Mouse (Mus musculus) E14TG2a.4 (cell line): Measurements from ENCODE around the gene Scgb1c1.

ENCODE experiments used
- H3K27me3 ChIP-seq: 2 replicates; pipeline ENCODE4 v1.6.1; 2014; ENCODE audit warnings: low read length, control low read depth; ENCODE audit not compliant: insufficient read depth
- H3K36me3 ChIP-seq: 2 replicates; pipeline ENCODE4 v1.6.1; 2014; ENCODE audit warnings: low read length, control low read depth; ENCODE audit not compliant: insufficient read depth
- H3K4me1 ChIP-seq: replicated peaks from 2 replicates; pipeline ENCODE4 v1.6.1; 2014; ENCODE audit warnings: low read depth, low read length, control low read depth
- H3K4me3 ChIP-seq: replicated peaks from 2 replicates; pipeline ENCODE4 v1.5.1; 2014; ENCODE audit warnings: mild to moderate bottlenecking, low read length
- H3K9me3 ChIP-seq: 2 replicates; pipeline ENCODE4 v1.6.1; 2014; ENCODE audit warnings: low read length, control low read depth
- CTCF ChIP-seq: conservative IDR thresholded peaks from 2 replicates; pipeline ENCODE4 v1.5.1; 2014; ENCODE audit warnings: low read length
- NANOG ChIP-seq: IDR thresholded peaks from 2 replicates; pipeline ENCODE4 v1.6.1; 2014; ENCODE audit warnings: borderline replicate concordance, low read length, mixed read lengths
- POU5F1 ChIP-seq: IDR thresholded peaks from 2 replicates; pipeline ENCODE4 v1.6.1; 2014; ENCODE audit warnings: low read length, borderline replicate concordance

The Scgb1c1 gene

GRCm38 (mm10) chr7:140857550-140858505 is 12.5 kb downstream of the Scgb1c1 start, which contains the start of gene Bet1l:
Bet1l (minus strand) TSS chr7:140857577.
- Histone ChIP-seq H3K9me3 (no peaks in the 10 kb centered on the region), H3K4me3 (peak within 1 kb of the TSS; percentile 90)
- no peak for TF ChIP-seq NANOG
- no peak for TF ChIP-seq CTCF
- no peak for TF ChIP-seq POU5F1

GRCm38 (mm10) chr7:140858746-140859145 is 13.4 kb downstream of the Scgb1c1 start:
- H3K4me1 ChIP-seq: peaks cover 65% of the 10 kb centered on the region
- no peaks in the 10 kb centered on the region for H3K9me3 ChIP-seq
- H3K27me3 ChIP-seq: no peaks in the 10 kb centered on the region
- H3K36me3 ChIP-seq: peaks cover 78% of the 10 kb centered on the region
- peak overlapping the region; percentile 90 for H3K4me3 ChIP-seq
- no peak for TF ChIP-seq CTCF

More at GRCm38 (mm10) chr7:140857550-140858505, 12.5 kb downstream of the Scgb1c1 start, which contains the start of gene Bet1l:
- peaks cover 72% of the 10 kb centered on the region for H3K4me1 ChIP-seq
- H3K27me3 ChIP-seq: no peaks in the 10 kb centered on the region
- peaks cover 78% of the 10 kb centered on the region for H3K36me3 ChIP-seq

GRCm38 (mm10) chr7:140859997-140860396 is 14.7 kb downstream of the Scgb1c1 start:
- Histone ChIP-seq H3K4me1 (peaks cover 58% of the 10 kb centered on the region), H3K9me3 (no peaks in the 10 kb centered on the region), H3K27me3 (no peaks in the 10 kb centered on the region), H3K4me3 (no peak overlapping the region), H3K36me3 (peaks cover 78% of the 10 kb centered on the region)
- TF ChIP-seq NANOG (no peak), CTCF (no peak), POU5F1 (no peak)

- Histone ChIP-seq H3K36me3 (peaks cover 79% of the 10 kb centered on the region), H3K27me3 (no peaks in the 10 kb centered on the region), H3K9me3 (no peaks in the 10 kb centered on the region), H3K4me3 (no peak overlapping the region), H3K4me1 (peaks cover 56% of the 10 kb centered on the region)
- TF ChIP-seq POU5F1 (no peak), NANOG (no peak), CTCF (no peak)
Observed at GRCm38 (mm10) chr7:140860728-140861127, 15.4 kb downstream of the Scgb1c1 start.

GRCm38 (mm10) chr7:140864761-140865160 is 19.4 kb downstream of the Scgb1c1 start:
- Histone ChIP-seq H3K4me3 (no peak overlapping the region), H3K9me3 (no peaks in the 10 kb centered on the region), H3K27me3 (no peaks in the 10 kb centered on the region), H3K4me1 (peaks cover 37% of the 10 kb centered on the region), H3K36me3 (peaks cover 93% of the 10 kb centered on the region)
- no peak for TF ChIP-seq CTCF

- Histone ChIP-seq H3K4me1 (peaks cover 18% of the 10 kb centered on the region), H3K4me3 (no peak overlapping the region), H3K27me3 (no peaks in the 10 kb centered on the region), H3K36me3 (peaks cover 87% of the 10 kb centered on the region), H3K9me3 (no peaks in the 10 kb centered on the region)
- TF ChIP-seq POU5F1 (no peak), CTCF (no peak), NANOG (no peak)
Observed at GRCm38 (mm10) chr7:140874224-140874623, 28.9 kb downstream of the Scgb1c1 start.

- Histone ChIP-seq H3K4me3 (no peak overlapping the region), H3K9me3 (no peaks in the 10 kb centered on the region), H3K27me3 (no peaks in the 10 kb centered on the region), H3K36me3 (peaks cover 67% of the 10 kb centered on the region), H3K4me1 (peaks cover 31% of the 10 kb centered on the region)
- TF ChIP-seq NANOG (no peak), CTCF (no peak), POU5F1 (no peak)
Observed at GRCm38 (mm10) chr7:140877364-140877763, 32.0 kb downstream of the Scgb1c1 start.

GRCm38 (mm10) chr7:140879355-140879754 is 34.0 kb downstream of the Scgb1c1 start:
- no peak overlapping the region for H3K4me3 ChIP-seq
- peaks cover 56% of the 10 kb centered on the region for H3K36me3 ChIP-seq
- H3K9me3 ChIP-seq: no peaks in the 10 kb centered on the region
- H3K27me3 ChIP-seq: no peaks in the 10 kb centered on the region
- TF ChIP-seq POU5F1: no peak
- TF ChIP-seq NANOG: no peak
- no peak for TF ChIP-seq CTCF
- H3K4me1 ChIP-seq: peaks cover 48% of the 10 kb centered on the region
